Mouse (Mus musculus) hindbrain, embryonic 10.5 days (tissue): ENCODE results near the gene Ccdc9b. TPM values are rescaled to one million over a fixed set of nuclear protein-coding genes. Genes with fewer than 3 reads are reported as not detected.

Experiments
- DNase-seq: peaks from one replicate; pipeline ENCODE4 v3.0.0-alpha.2; 2017; ENCODE audit warnings: low spot score
- H3K27ac ChIP-seq: fragments of 300-500 bp; sonication (generic); 2 replicates; pipeline ENCODE4 v1.5.1; 2016; ENCODE audit warnings: mild to moderate bottlenecking, moderate library complexity
- H3K27me3 ChIP-seq: fragments of 300-500 bp; sonication (generic); 2 replicates; pipeline ENCODE4 v1.6.1; 2016; ENCODE audit warnings: mild to moderate bottlenecking; ENCODE audit not compliant: poor library complexity, insufficient read depth, severe bottlenecking
- H3K36me3 ChIP-seq: fragments of 300-500 bp; sonication (generic); 2 replicates; pipeline ENCODE4 v1.6.1; 2016; ENCODE audit warnings: mild to moderate bottlenecking, moderate library complexity
- H3K4me1 ChIP-seq: fragments of 300-500 bp; sonication (generic); replicated peaks from 2 replicates; pipeline ENCODE4 v1.6.1; 2016; ENCODE audit warnings: mild to moderate bottlenecking
- H3K4me3 ChIP-seq: fragments of 300-500 bp; sonication (generic); 2 replicates; pipeline ENCODE4 v1.5.1; 2016; ENCODE audit warnings: mild to moderate bottlenecking, moderate library complexity
- H3K9me3 ChIP-seq: fragments of 300-500 bp; sonication (generic); 2 replicates; pipeline ENCODE4 v1.6.1; 2016; ENCODE audit warnings: mild to moderate bottlenecking, moderate library complexity
- WGBS: fragments of 180-500 bp; shearing (Covaris S2); methylation state at CpG from one replicate; pipeline ENCODE4 v1.1.7; 2016; 5-methylcytosine and 5-hydroxymethylcytosine counted together
- polyA plus RNA-seq: library from polyadenylated mRNA; unstranded; fragments of >200 nt; fragmentation: Nextera tagmentation; extraction: Ambion mirVana; gene quantifications from 2 replicates; pipeline ENCODE4 v1.2.1, GENCODE M21; 2016

Ccdc9b gene
- polyA plus RNA-seq, 1 experiment from 2014 or later = 0.50 TPM

DNA sequence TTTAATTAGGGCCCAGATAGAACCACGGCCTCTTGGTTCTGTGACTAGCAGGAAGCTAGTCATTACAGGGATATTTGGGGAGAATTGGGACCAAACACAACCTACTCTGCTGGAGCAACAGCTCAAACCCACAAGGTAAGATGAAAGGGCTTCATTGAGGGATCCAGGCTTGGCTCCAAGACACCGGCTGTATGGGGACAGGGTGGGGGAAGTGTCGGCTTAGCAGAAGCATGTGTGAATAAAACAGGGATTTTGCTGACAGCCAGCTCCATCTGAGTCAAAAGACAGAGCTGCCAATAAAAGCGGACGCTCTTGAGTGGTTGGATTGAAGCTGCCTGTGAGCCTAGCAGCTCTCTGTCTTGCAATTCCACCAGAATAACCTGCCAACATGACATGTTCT lies 29.1 kb downstream of the Ccdc9b start:
- 69% methylated on average over 5 of the region's 5 CpGs for WGBS
- peaks cover 15% of the 10 kb centered on the region for H3K4me1 ChIP-seq
- H3K27ac ChIP-seq = no peak overlapping the region

DNA sequence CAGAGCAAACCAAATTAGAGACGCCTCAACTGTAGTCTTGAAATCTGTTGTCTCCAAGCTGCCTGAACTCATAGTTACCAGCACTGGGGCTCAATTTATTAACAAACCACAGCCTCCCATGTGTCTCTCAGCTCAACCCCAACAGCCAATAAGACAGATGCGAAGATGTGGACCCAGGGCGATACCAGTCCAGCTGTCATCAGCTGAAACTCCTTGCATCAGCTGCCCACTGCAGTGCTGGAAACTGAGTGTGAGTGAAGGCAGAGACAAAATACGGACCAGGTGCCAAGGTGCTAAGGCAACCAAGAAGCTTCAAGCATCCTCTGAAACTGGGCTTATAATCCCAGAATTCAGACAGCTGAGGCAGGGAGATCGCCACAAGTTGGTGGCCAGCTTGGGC lies 30.5 kb downstream of the Ccdc9b start:
- WGBS = 84% methylated on average over 5 of the region's 5 CpGs
- H3K27ac ChIP-seq = no peak overlapping the region
- H3K4me1 ChIP-seq = peaks cover 20% of the 10 kb centered on the region
- H3K36me3 ChIP-seq = no peaks in the 10 kb centered on the region
- peaks cover 65% of the 10 kb centered on the region for H3K27me3 ChIP-seq
- no peak for DNase-seq
- no peaks in the 10 kb centered on the region for H3K9me3 ChIP-seq
- H3K4me3 ChIP-seq = no peak overlapping the region

More for the DNA sequence above, 29.1 kb downstream of the Ccdc9b start:
- Histone ChIP-seq H3K27me3 (peaks cover 51% of the 10 kb centered on the region), H3K4me3 (no peak overlapping the region), H3K9me3 (no peaks in the 10 kb centered on the region), H3K36me3 (no peaks in the 10 kb centered on the region)
- no peak for DNase-seq

- 7% methylated on average over 3 of the region's 3 CpGs for WGBS
- peaks cover 78% of the 10 kb centered on the region for H3K27me3 ChIP-seq
- no peak overlapping the region for H3K27ac ChIP-seq
- H3K4me3 ChIP-seq = no peak overlapping the region
- H3K36me3 ChIP-seq = no peaks in the 10 kb centered on the region
- DNase-seq = no peak
- H3K4me1 ChIP-seq = peaks cover 20% of the 10 kb centered on the region
- H3K9me3 ChIP-seq = no peaks in the 10 kb centered on the region
Measured at GRCm38 (mm10) chr2:118730622-118730915, 31.9 kb downstream of the Ccdc9b start.

GRCm38 (mm10) chr2:118729816-118730621 lies 32.4 kb downstream of the Ccdc9b start:
- no peaks in the 10 kb centered on the region for H3K36me3 ChIP-seq
- no peaks in the 10 kb centered on the region for H3K9me3 ChIP-seq
- 29% methylated on average over 8 of the region's 8 CpGs for WGBS
- no peak overlapping the region for H3K27ac ChIP-seq
- no peak overlapping the region for H3K4me3 ChIP-seq
- no peak for DNase-seq
- peaks cover 20% of the 10 kb centered on the region for H3K4me1 ChIP-seq
- peaks cover 82% of the 10 kb centered on the region for H3K27me3 ChIP-seq

GRCm38 (mm10) chr2:118729194-118729593 lies 33.3 kb downstream of the Ccdc9b start:
- peaks cover 78% of the 10 kb centered on the region for H3K27me3 ChIP-seq
- H3K9me3 ChIP-seq = no peaks in the 10 kb centered on the region
- no peak overlapping the region for H3K27ac ChIP-seq
- no peaks in the 10 kb centered on the region for H3K36me3 ChIP-seq
- peaks cover 20% of the 10 kb centered on the region for H3K4me1 ChIP-seq
- WGBS = 46% methylated on average over 4 of the region's 4 CpGs
- DNase-seq = no peak
- no peak overlapping the region for H3K4me3 ChIP-seq

DNA sequence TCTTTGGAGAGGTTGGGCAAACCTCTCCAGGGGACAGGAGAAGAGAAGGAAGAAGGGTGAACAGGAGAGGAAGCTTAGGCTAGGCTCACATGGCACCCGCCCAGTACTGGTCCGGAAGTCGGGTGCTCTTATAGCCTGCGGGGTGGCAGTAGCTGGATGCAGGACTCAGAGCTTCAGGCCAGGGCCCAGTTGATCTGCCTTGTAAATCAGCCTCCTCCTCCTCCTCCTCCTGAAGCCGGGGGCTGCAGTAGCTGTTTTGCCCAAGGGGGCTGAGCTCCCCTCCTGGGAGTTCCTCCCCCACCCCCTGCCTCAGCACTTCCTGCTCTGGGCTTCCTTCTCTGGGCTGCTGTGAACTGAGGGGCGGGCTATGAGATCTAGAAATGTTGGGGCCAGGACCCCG lies 34.1 kb downstream of the Ccdc9b start, which contains the start of gene Plcb2:
TSS of gene Plcb2 (minus strand) at position 102 of the 400 bp plus-strand sequence.
- WGBS = 21% methylated on average over 7 of the region's 7 CpGs
- Histone ChIP-seq H3K36me3 (no peaks in the 10 kb centered on the region), H3K4me1 (peaks cover 20% of the 10 kb centered on the region), H3K27me3 (peaks cover 76% of the 10 kb centered on the region), H3K4me3 (no peak within 1 kb of the TSS), H3K9me3 (no peaks in the 10 kb centered on the region), H3K27ac (peak within 1 kb of the TSS; percentile 20; the same call in 1 of the 2 replicates)
- DNase-seq = no peak

- H3K27ac ChIP-seq = peak overlapping the region; percentile 20; the same call in 1 of the 2 replicates
- peaks cover 73% of the 10 kb centered on the region for H3K27me3 ChIP-seq
- H3K9me3 ChIP-seq = no peaks in the 10 kb centered on the region
- 26% methylated on average over 9 of the region's 9 CpGs for WGBS
- H3K4me1 ChIP-seq = peaks cover 20% of the 10 kb centered on the region
- no peak for DNase-seq
- H3K4me3 ChIP-seq = no peak overlapping the region
- no peaks in the 10 kb centered on the region for H3K36me3 ChIP-seq
Measured at GRCm38 (mm10) chr2:118727911-118728310, 34.5 kb downstream of the Ccdc9b start.

- DNase-seq = no peak
- WGBS = 79% methylated on average over 2 of the region's 2 CpGs
- H3K27ac ChIP-seq = no peak overlapping the region
- peaks cover 20% of the 10 kb centered on the region for H3K4me1 ChIP-seq
- no peaks in the 10 kb centered on the region for H3K9me3 ChIP-seq
- H3K27me3 ChIP-seq = peaks cover 76% of the 10 kb centered on the region
- no peak overlapping the region for H3K4me3 ChIP-seq
- H3K36me3 ChIP-seq = no peaks in the 10 kb centered on the region
Measured at GRCm38 (mm10) chr2:118726873-118727272, 35.6 kb downstream of the Ccdc9b start.

DNA sequence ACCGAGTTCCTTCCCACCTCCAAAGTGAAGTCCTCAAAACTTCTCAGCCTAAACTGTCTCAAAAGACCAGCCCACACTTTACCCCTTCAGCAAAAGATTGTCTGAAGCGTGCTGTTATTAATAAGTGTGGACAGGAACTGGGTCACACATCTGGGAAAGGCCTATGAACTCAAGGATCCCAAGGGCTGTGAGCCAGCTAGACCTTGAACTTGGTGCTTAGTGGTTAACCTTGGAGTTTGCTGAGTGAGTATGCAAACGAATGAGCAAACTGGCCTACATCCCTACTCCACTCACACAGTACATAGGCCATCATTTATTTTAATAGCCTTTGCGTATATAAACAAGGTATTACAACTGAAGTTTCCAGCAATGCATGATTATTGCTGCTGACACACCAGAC lies 37.0 kb downstream of the Ccdc9b start:
- Histone ChIP-seq H3K36me3 (no peaks in the 10 kb centered on the region), H3K27ac (no peak overlapping the region), H3K9me3 (no peaks in the 10 kb centered on the region), H3K27me3 (peaks cover 66% of the 10 kb centered on the region), H3K4me3 (no peak overlapping the region), H3K4me1 (peaks cover 18% of the 10 kb centered on the region)
- no peak for DNase-seq
- WGBS = 86% methylated on average over 4 of the region's 4 CpGs

GRCm38 (mm10) chr2:118723693-118724486 lies 38.6 kb downstream of the Ccdc9b start:
- Histone ChIP-seq H3K36me3 (no peaks in the 10 kb centered on the region), H3K4me3 (no peak overlapping the region), H3K9me3 (no peaks in the 10 kb centered on the region), H3K4me1 (peaks cover 11% of the 10 kb centered on the region), H3K27ac (no peak overlapping the region), H3K27me3 (peaks cover 59% of the 10 kb centered on the region)
- DNase-seq = no peak
- 82% methylated on average over 15 of the region's 15 CpGs for whole genome bisulfite sequencing

DNA sequence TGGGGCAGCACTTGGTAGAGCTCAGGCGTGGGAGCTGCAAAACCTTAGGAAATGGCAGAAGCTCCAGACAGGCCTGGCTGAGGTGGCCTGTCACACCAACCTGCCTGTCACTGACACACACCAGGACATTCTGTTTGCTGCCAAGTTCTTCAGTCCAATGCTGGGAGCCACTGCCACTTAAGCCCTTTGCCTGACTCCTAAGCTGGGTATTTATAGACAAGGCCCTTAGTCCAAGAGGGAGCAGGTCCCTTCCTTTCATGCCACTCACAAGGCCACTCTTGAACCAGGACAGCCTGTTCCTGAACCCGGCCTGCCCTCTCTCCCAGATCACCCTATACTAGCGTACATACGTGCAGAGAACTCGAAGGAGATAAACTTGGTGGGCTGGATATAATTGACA lies 45.8 kb downstream of the Ccdc9b start:
- Histone ChIP-seq H3K27me3 (peaks cover 74% of the 10 kb centered on the region), H3K27ac (no peak overlapping the region), H3K4me3 (no peak overlapping the region), H3K9me3 (no peaks in the 10 kb centered on the region), H3K4me1 (peaks cover 20% of the 10 kb centered on the region), H3K36me3 (no peaks in the 10 kb centered on the region)
- no peak for DNase-seq
- 86% methylated on average over 5 of the region's 5 CpGs for whole genome bisulfite sequencing

GRCm38 (mm10) chr2:118714230-118714629 lies 48.2 kb downstream of the Ccdc9b start:
- Histone ChIP-seq H3K27ac (no peak overlapping the region), H3K9me3 (no peaks in the 10 kb centered on the region), H3K4me3 (no peak overlapping the region), H3K36me3 (no peaks in the 10 kb centered on the region), H3K27me3 (peaks cover 92% of the 10 kb centered on the region), H3K4me1 (peaks cover 43% of the 10 kb centered on the region)
- DNase-seq = peak; percentile 42
- 35% methylated on average over 4 of the region's 4 CpGs for WGBS

- no peak overlapping the region for H3K27ac ChIP-seq
- no peaks in the 10 kb centered on the region for H3K9me3 ChIP-seq
- H3K27me3 ChIP-seq = peaks cover 94% of the 10 kb centered on the region
- no peak overlapping the region for H3K4me3 ChIP-seq
- no peaks in the 10 kb centered on the region for H3K36me3 ChIP-seq
- DNase-seq = no peak
- peaks cover 43% of the 10 kb centered on the region for H3K4me1 ChIP-seq
- WGBS = 90% methylated on average over 6 of the region's 6 CpGs
Measured at GRCm38 (mm10) chr2:118713631-118714030, 48.8 kb downstream of the Ccdc9b start.
